9 mouse cellular contexts compared by ENCODE assay signal in genomic region chr7:12943488-12943887, GRCm38 (mm10). TPM values are rescaled to one million over a fixed set of nuclear protein-coding genes. Genes with fewer than 3 reads are reported as not detected.
A peak's percentile ranks its signal among the peaks of the same experiment; 100 is the strongest.
DNase-seq lines count a peak whose midpoint lies in the region; ATAC-seq and TF ChIP-seq lines count a peak whose summit lies in the region.
"Had no signal": no experiment of that assay in that cellular context is flagged by ENCODE, and none has a peak within 500 bp of the region (broad histone marks: within the 10 kb centered on the region; RNA-seq: fewer than 3 reads in every experiment).

No protein-coding gene starts in this region.

- ATAC-seq in lung, embryonic 14.5 days (ENCODE audit: insufficient read depth): no peak
- ATAC-seq in lung, postnatal 0 days: no peak

- no peaks in the 10 kb centered on the region for H3K4me1 ChIP-seq in lung, embryonic 14.5 days (ENCODE audit: insufficient read depth)
- H3K4me1 ChIP-seq in lung, postnatal 0 days (ENCODE audit: insufficient read depth, low read depth, low read length): no peaks in the 10 kb centered on the region

- no peak overlapping the region for H3K4me3 ChIP-seq in lung, embryonic 14.5 days (ENCODE audit: low read depth, low read length)
- no peak overlapping the region for H3K4me3 ChIP-seq in lung, postnatal 0 days (ENCODE audit: low read depth, low read length)

- no peaks in the 10 kb centered on the region for H3K36me3 ChIP-seq in lung, embryonic 14.5 days (ENCODE audit: insufficient read depth)
- H3K36me3 ChIP-seq in lung, postnatal 0 days (ENCODE audit: insufficient read depth, low read length): no peaks in the 10 kb centered on the region

- no peak overlapping the region for H3K4me2 ChIP-seq in lung, embryonic 14.5 days
- no peak overlapping the region for H3K4me2 ChIP-seq in lung, postnatal 0 days (replicated peaks; ENCODE audit: low read depth, low read length)

- no peaks in the 10 kb centered on the region for H3K27me3 ChIP-seq in lung, embryonic 14.5 days (ENCODE audit: insufficient read depth, low read length)
- H3K27me3 ChIP-seq in lung, postnatal 0 days (replicated peaks; ENCODE audit: insufficient read depth, low read length): no peaks in the 10 kb centered on the region

- no peak overlapping the region for H3K9ac ChIP-seq in lung, embryonic 14.5 days
- H3K9ac ChIP-seq in lung, postnatal 0 days (replicated peaks; ENCODE audit: low read depth): no peak overlapping the region

- TF ChIP-seq EP300 in lung, postnatal 0 days (IDR thresholded peaks at IDR 0.05): no peak

- no peaks in the 10 kb centered on the region for H3K9me3 ChIP-seq in lung, embryonic 14.5 days (ENCODE audit: low read depth, low read length)
- no peaks in the 10 kb centered on the region for H3K9me3 ChIP-seq in lung, postnatal 0 days (ENCODE audit: low read length)

- TF ChIP-seq CTCF in lung, embryonic 14.5 days (IDR thresholded peaks at IDR 0.05; ENCODE audit: low read depth): peak; percentile 49
- peak; percentile 65 for TF ChIP-seq CTCF in lung, postnatal 0 days (IDR thresholded peaks at IDR 0.05)

- no peak overlapping the region for H3K27ac ChIP-seq in lung, embryonic 14.5 days (ENCODE audit: low read depth)
- H3K27ac ChIP-seq in lung, postnatal 0 days (ENCODE audit: low read length): no peak overlapping the region

- intact Hi-C loops in heart, postnatal 36 days (cut with DNase I): no loop called here

- DNase-seq in lung, embryonic 14.5 days: peak; percentile 37
- no peak for DNase-seq in lung, postnatal 25 days (ENCODE audit: low spot score)
- DNase-seq in T-cell, adult 2 months (ENCODE audit: low spot score): peak; percentile 40
- peak; percentile 36 for DNase-seq in lung, postnatal 0 days (ENCODE audit: low spot score)
- DNase-seq in thymus, postnatal 4 days: peak; percentile 63
- no peak for DNase-seq in cerebellum, postnatal 10 days
- no peak for DNase-seq in heart, postnatal 36 days
- DNase-seq: gastrocnemius, postnatal 10 days; kidney, postnatal 14 days had no signal

RNA-seq across cellular contexts. Expression of gene Rnf225, which starts 16.3 kb away (rescaled TPM):
- polyA plus RNA-seq in lung, embryonic 14.5 days (2014; fragmentation: Nextera tagmentation; extraction: Ambion mirVana): 0.73 and 0.97 TPM in 2 replicates
- 1.3 and 1.4 TPM in 2 replicates for polyA plus RNA-seq in lung, postnatal 0 days (2015; fragmentation: Nextera tagmentation; extraction: Ambion mirVana)
- under 1 TPM; 0.25 to 0.38 TPM for total RNA-seq in heart, postnatal 36 days (2021)

RNA-seq across cellular contexts. Expression of gene Rps5, which starts 21.4 kb away (rescaled TPM):
- polyA plus RNA-seq in lung, embryonic 14.5 days (2014; fragmentation: Nextera tagmentation; extraction: Ambion mirVana): 1,356 and 1,409 TPM in 2 replicates
- polyA plus RNA-seq in lung, postnatal 0 days (2015; fragmentation: Nextera tagmentation; extraction: Ambion mirVana): 609 and 716 TPM in 2 replicates
- 100 to 1,000 TPM; 550 to 562 TPM for total RNA-seq in heart, postnatal 36 days (2021)

RNA-seq across cellular contexts. Expression of gene Zfp324, which starts 22.1 kb away (rescaled TPM):
- polyA plus RNA-seq in lung, embryonic 14.5 days (2014; fragmentation: Nextera tagmentation; extraction: Ambion mirVana): 9.6 and 11.1 TPM in 2 replicates
- polyA plus RNA-seq in lung, postnatal 0 days (2015; fragmentation: Nextera tagmentation; extraction: Ambion mirVana): 5.5 and 5.7 TPM in 2 replicates
- total RNA-seq in heart, postnatal 36 days (2021): 1 to 10 TPM; 2.8 to 3.7 TPM

RNA-seq across cellular contexts. Expression of gene Zfp446, which starts 34.2 kb away (rescaled TPM):
- 8.1 TPM in 2 replicates for polyA plus RNA-seq in lung, embryonic 14.5 days (2014; fragmentation: Nextera tagmentation; extraction: Ambion mirVana)
- 3.9 and 4.0 TPM in 2 replicates for polyA plus RNA-seq in lung, postnatal 0 days (2015; fragmentation: Nextera tagmentation; extraction: Ambion mirVana)
- total RNA-seq in heart, postnatal 36 days (2021): 1 to 10 TPM; 2.5 to 2.9 TPM

RNA-seq across cellular contexts. Expression of gene Zscan22, which starts 45.9 kb away (rescaled TPM):
- polyA plus RNA-seq in lung, embryonic 14.5 days (2014; fragmentation: Nextera tagmentation; extraction: Ambion mirVana): 22.2 and 23.4 TPM in 2 replicates
- 4.4 and 4.7 TPM in 2 replicates for polyA plus RNA-seq in lung, postnatal 0 days (2015; fragmentation: Nextera tagmentation; extraction: Ambion mirVana)
- total RNA-seq in heart, postnatal 36 days (2021): 1 to 10 TPM; 4.4 to 4.9 TPM

Comparison
In these comparisons a context has a peak if more than half of its experiments do, and no peak if none do; other contexts are left out.
1. DNase-seq: peak in lung, embryonic 14.5 days (single experiment), T-cell, adult 2 months (single experiment), lung, postnatal 0 days (single experiment) and thymus, postnatal 4 days (single experiment); none in lung, postnatal 25 days (single experiment), cerebellum, postnatal 10 days (0 of 2) and heart, postnatal 36 days (0 of 2).